Mouse (Mus musculus): Measurements from ENCODE around the gene Xkr8.
A peak's percentile ranks its signal among the peaks of the same experiment; 100 is the strongest.
"Not testable (repeated sequence)": the region's sequence is repeated elsewhere in the genome, so short reads cannot be mapped to it uniquely, and the experiment has no call there.

Gene Xkr8

DNA sequence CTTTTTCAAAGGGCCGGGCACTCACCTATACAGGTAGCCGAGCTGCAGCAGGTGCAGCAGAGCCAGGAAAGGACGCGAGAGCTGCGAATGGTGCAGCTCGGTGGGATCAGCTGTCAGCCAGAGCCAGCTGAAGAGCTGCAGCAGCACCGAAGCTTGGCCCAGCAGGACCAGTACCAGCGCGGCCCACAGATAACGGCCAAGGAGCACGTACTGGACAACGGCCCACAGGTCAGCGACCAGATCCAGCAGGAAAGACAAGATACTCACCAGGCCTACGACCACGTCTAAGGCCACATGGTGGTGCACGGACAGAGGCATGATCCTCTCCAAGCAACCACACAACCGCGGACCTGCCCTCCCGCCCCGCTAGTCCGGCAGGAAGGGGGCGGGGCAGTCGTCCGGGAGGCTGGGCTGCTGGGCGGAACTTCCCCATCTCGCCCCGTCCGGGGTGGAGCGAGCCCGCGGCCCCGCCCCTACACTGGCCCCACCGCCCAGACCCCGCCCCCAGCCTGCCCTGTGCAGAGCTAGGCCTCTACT lies at the start of gene Xkr8:
Gene Xkr8 (minus strand): TSS at position 399 of the 537 bp plus-strand sequence.
- DNase-seq = peak; percentile 94 to 95

DNA sequence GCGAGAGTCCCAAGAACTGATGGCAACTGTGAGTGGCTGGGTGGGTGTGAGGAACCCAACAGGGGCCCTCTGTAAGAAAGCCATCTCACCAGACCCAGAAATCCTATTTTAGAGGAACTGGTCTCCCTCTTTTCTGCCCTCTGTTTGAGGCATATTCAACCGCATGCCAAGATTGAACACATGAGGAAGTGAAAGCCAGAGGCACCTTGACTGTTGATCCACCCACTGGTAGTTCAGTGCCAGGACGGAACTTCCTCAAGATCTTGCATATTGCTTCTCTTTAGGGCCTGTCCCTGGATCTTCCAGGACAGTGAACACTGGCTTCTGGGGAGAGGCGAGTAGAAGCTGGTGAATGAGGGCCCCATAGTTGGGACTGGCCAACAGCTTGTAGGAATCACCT lies 47.9 kb upstream of the Xkr8 start:
- peak; percentile 64 to 69 for DNase-seq

DNA sequence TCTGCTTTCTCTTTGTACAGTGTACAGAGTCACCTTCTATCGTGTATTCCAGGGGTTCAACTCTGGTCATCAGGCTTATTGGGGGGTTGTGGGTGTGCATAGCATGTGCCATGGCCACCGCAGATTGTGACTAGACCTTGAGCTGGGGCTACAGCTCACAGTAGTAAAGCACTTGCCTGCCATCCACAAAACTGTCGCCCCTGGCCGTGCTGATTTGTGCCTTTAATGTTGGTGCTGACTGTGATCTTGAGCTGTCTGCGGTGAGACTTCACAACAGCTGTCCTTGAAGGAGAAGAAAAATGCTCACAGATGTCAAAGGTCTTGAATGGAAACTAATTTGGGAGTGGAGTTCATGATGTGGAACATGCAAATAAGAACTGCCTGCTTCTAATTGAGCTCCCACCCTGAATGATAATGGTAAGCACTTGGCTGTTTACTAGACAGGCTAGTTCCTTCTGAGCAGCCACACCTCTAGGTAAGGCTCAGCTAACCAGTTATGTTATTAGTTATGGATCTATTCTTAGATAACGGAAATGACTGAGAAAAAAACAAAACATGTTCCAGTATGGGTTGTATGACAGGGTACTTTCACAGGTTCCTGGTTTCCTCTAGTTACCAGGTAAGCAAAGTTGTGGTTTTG lies 46.3 kb upstream of the Xkr8 start:
- peak; percentile 38 to 41 for DNase-seq

DNA sequence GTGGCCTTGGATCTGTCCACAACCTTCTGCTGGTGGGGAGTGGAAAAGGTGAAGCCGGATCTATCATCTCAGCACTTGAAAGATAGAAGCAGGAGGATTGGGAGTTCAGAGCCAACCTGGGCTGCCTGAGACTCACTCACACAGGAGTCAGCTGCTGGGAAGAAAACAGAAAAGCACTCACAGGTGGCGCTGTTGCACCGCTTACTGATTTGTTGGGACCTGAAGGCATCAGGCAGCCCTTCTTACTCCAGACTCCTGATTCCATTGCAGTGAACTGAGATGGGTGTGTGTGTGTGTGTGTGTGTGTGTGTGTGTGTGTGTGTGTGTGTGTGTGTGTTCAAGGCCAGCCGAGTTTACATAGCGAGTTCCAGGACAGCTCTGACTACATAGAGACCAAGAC lies 44.4 kb upstream of the Xkr8 start:
- peak; percentile 86 for DNase-seq

DNA sequence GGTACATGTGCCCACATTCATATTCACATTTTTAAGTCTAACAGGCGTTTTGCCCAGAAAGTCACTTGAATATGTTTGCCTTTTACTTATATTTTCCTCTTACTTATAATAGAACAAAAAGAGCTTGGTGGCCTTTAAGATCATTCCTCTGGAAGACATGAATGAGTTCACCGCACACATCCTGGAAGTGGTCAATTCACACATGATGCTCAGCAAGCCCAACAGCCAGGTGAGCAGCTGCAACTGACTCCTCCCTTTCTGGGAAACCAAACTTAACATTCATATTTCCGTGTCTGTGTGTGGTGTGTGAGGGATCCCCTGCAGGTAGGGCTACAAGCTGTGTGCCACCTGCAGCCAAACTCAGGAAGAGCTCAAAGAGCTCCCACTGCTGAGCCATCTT lies 42.6 kb upstream of the Xkr8 start:
- no peak for DNase-seq

DNA sequence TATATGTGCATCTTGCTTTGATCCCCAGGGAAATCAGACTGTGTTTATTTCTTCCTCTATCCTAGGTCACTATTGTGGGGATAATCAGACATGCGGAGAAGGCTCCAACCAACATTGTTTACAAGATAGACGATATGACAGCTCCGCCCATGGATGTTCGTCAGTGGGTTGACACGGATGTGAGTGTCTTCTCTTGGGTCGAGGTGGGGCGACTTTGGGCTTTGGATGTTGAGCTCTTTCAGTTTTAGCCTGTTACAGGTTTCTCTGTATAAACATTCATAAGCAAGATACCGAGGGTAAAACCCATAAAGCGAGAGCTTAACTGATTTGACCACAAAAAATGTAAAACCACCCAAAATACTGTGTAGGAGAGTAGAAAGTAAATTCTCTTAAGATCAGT lies 39.4 kb upstream of the Xkr8 start:
- DNase-seq = no peak

DNA sequence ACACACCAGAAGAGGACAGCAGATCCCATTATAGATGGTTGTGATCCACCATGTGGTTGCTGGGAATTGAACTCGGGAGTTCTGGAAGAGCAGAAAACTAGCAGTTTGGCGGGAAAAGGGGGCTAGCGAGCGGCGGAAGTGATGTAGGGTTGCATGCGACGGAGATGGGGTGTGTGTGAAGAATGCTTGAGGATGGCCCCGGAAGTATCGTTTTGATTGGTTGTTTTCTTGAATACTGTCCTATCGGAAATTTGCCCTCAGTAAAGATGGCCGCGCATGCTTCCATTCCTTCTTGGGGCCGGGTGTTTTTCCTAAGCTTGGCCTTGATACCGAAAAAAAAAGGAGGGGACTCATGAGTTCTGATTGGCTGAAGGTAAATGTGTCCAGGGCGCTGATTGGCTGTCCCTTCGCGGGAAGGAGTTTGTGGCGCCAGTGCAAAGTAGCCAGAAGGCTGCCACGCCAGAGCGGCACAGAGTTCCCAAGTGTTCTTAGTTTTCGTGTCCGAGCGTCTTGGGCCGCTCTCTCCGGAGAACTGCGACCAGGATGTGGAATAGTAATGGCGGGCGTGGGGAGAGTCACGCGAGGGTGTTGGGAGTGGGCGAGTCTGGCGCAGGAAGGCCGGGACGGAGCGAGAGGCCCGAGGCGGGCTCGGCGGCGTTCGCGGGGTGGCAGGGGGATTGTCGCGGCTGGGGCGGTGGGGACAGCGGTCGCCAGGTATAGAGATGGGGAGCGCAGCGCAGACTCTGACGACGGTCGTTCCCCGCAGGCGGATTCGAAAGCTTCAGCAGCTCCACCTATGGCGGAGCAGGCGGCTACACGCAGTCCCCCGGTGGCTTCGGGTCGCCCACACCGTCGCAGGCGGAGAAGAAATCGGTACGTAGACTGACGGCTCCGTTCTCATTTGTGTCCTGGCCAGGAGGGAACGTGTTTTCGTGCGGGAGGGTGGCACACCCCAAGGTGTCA lies 35.8 kb upstream of the Xkr8 start, which contains the start of gene Rpa2:
Gene Rpa2 (plus strand): TSS at position 419 of the 963 bp plus-strand sequence.
- DNase-seq = peak; percentile 93 to 95

DNA sequence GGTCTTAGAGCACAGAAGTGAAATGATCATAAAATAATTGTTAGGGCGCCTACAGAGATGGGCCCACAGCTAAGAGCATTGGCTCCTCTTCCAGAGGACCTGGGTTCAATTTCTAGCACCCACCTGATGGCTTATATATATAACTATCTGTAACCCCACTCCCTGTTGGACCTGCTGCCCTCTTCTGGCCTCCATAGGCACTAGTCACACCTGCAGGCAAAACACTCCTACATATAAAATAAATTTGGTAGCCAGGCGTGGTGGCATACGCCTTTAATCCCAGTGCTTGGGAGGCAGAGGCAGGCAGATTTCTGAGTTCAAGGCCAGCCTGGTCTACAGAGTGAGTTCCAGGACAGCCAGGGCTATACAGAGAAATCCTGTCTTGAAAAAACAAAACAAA lies 30.8 kb upstream of the Xkr8 start:
- not testable (repeated sequence) for DNase-seq

DNA sequence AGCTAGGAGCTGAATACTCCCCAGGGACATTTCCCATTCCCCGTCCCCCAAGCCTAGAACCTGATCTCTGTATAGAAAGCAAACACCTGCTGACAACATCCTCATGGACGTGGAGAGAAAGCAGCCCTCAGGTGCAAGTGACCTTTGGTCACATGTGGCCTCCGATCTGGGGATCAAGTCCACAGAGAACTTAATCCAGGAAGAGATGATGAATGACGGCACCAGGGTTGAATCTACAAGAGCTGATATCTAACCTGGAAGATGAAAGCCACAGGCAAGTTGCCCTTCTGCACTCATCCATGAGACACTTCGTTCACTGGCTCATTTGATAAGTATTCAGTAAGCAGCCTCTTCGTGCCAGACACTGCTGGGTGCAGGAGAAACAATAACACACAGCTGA lies 30.3 kb upstream of the Xkr8 start:
- DNase-seq = no peak

DNA sequence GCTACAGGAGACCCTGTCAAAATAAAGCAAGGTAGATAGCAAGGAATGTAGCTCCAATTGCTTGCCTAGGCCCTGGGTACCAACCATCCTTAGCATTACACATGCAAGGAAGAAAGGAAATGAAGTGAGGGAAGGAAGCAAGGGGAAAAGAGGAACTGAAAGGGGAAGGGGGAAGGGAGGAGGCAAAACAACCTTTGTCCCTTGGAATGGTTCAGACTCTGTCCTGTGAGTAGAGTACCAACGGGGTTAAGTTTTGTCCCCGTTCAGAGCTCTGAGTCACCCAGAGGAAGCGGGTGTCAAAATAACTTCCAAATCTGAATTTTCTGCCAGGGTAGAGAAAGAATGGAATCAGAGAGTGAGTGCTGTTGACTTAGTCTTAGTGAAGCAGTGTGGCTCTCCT lies 27.9 kb upstream of the Xkr8 start:
- peak in 1 of 2 experiments; percentile 8 for DNase-seq

DNA sequence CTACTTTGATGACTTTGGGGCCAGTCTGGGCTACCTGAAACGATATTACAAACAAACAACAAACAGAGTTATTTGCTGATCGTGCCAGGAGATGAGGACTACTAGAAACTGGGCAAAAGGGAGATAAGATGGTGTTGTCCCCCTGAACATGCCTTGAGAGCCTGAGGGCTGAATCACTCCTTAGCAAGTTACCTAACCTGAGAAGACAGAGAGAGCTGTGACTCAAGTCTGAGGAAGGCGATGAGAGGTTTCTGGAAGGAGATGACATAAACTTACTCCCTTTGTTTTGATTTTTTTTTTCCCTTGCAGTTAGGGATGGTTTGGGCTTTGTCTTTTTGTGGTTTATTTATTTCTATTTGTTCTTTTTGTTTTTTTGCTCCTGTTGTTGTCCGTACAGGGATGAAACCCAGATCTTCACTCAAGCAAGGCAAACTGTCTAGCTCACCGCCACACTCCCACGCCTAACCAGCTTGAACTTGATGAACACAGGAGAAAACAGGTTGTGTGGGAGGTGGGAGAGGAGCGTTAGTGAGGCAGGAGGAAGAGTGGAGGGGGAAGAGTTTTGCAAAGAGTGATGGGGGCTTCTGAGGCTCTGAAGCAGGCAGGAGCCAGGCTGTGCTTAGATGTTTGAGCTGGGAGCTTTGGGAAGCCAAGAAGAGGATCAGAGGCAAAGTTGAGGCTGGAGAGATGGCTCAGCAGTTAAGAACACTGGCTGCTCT lies 25.4 kb upstream of the Xkr8 start:
- DNase-seq = no peak

DNA sequence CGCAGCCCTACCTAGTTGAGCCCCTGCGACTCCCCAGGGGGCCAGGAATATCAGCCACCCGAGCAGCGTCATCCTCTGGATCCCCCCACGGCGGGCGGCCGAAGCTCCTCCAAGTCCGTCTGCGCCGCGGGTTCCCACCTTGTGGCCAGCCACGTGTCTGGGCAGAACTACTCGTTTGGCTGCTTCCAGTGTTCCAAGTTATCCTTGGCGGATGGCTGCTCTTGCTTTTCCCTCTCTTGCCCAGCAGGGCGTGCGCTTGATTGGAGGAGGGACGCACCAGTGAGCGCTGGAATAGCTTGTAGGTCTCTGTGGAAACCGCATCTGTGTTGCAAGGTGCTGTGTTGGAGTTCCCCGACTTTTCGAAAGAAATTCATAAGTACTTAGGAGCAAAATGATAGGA lies 24.6 kb upstream of the Xkr8 start, which contains the start of gene Smpdl3b:
Gene Smpdl3b (minus strand): TSS at position 279 of the 400 bp plus-strand sequence.
- DNase-seq = peak; percentile 35 to 38

DNA sequence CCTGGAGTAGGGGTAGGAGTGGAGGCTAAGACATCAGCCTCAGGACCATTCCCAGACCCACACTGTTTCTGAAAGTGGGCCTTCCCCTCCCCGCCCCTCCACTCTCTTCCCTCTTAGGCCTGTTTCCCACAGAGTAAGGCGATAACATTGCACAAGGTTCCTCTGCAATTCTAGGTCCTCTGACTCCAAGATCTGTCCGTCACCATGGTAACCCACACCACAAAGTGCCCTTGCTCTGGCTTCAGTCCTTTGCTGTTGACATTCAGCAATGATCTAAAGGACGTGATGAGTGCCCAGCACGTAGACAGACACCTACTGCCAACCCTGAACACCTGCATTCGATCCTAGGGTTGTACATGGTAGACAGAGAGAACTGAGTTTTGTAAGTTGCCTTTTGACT lies 20.6 kb upstream of the Xkr8 start:
- no peak for DNase-seq

DNA sequence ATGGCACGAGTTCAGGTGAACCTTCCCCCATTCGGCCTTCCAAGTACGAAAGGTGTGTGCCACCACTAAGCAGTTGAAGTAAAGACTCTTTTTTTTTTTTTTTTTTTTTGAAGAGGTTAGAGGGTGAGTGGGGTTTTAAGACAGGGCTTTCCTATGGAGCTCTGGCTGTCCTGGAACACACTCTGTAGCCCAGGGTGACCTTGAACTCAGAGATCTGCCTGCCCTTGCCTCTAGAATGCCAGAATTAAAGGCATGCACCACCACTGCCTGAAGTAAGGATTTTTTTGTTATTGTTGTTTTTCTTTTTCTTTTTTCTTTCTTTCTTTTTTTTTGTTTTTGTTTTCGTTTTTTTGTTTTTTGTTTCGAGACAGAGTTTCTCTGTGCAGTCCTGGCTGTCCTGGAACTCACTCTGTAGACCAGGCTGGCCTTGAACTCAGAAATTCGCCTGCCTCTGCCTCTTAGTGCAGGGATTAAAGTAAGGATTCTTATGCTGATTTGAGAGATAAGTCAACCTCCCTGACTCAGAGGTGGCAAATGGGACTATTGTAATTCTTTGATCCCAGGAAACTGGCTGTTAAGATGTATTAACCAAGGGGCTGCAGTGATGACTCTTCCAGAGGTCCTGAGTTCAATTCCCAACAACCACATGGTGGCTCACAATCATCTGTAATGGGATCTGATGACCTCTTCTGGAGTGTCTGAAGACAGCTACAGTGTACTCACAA lies 17.1 kb upstream of the Xkr8 start:
- no peak for DNase-seq

DNA sequence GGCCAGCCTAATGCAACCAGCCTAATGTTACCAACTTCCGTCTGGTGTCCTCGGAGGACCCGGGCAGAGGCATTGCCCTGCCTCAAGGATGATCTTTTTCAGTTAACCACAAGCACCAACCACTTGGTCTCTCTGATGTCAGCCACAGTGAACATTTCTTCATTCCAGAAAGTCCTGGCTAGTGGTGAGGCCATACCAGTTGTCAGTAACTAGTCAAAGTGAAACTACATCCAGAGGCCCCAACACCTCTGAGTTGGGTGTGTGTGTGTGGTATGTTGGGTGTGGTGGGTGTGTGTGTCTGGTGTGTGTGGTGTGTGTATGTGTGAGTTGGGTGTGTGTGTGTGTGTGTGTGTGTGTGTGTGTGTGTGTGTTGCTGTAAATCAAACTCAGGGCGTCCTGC lies 16.4 kb upstream of the Xkr8 start:
- DNase-seq = no peak

DNA sequence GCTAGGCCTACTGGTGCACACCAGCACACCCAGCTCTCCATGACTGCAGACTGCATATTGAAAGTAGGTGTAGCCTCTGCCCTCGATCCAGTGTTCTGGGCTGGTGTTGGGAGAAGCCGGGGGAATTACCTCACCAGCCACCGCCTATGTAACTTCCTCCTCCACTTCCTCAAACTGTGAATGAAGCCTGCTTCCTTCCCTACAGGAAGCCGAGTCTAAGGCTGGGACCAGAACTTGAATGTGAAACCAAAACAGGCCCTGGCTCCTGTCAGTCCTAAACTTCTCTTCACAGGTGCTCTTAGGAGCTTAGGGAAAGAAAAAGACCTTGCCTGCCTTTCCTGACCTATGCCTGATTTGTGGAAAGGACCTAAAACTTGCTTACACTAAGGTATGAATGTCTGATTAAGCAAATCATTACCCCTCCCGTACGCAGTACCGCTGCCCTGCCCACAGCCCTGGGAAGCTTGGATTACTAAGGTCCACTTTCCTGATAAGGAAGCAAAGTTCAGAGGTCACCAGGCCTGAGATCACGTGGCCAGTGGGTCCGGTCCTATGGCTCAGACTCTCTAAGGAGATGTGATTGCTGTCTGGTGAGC lies 15.4 kb upstream of the Xkr8 start:
- peak; percentile 63 to 64 for DNase-seq

DNA sequence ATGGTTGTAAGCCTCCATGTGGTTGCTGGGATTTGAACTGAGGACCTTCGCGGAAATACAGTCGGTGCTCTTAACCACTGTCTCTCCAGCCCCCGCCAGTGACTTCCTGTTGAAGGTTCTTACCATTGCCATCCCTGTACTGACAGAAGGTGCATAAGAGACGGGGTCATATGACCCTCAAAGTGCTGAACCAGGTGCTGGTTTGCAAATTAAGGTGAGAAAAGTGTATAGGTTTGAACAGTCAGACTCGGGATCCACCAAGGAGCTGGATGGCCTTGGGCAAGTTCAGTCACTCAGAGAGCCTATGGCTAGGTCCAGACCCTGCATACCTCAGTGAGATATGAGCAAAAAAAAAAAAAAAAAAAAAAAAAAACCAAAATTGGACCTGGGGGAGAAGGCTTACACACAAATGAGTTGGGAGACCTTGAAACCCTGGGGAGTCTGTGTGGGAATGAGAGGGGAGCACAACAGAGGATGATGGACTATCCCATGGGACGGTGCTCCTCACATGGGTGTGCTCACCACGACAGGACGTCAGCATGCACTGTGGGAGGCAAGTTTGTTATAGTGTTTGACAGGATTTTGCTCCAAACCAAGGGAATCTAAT lies 14.7 kb upstream of the Xkr8 start:
- DNase-seq = no peak

DNA sequence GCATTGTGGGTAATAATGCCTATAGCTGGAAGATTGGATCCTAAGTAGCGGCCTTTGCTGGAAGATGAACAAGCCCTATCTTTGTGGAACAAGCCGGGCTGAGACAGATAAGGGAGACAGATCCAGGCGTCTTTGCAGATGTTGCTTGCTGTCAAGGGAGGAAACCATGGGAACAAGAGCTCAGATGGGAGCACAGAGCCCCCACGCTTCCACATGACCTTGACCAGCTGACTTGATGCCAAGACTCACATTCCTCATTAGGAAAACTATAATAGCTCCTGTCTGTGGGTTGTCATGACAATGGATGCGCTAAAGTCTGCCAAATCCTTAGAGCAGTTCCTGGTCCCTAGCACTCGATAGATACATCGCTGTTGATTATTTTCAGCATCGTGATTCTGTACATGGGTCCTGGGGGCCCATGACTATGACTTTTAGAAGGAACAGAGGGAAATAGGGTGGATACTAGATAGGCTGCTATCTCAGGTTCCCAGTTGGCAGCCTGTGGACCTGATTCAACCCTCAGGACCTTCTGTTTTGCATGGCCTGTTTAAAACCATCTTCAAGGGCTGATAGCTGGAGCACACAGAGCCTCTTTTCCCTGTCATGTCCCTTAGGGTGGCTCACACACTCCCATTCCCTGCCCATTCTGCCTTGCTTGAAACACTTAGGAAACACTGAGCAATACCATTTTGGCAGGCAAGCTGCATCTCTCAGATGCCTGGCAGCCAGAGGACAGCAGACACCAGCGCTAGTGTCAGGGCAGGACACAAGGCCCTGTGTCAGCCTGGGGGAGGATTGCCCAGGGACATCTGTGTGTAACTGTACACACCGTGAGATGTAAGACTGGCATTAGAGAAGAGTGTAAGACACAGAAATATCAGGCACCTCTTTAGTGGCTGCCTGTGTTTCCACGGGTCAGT lies 11.9 kb upstream of the Xkr8 start:
- DNase-seq = no peak

DNA sequence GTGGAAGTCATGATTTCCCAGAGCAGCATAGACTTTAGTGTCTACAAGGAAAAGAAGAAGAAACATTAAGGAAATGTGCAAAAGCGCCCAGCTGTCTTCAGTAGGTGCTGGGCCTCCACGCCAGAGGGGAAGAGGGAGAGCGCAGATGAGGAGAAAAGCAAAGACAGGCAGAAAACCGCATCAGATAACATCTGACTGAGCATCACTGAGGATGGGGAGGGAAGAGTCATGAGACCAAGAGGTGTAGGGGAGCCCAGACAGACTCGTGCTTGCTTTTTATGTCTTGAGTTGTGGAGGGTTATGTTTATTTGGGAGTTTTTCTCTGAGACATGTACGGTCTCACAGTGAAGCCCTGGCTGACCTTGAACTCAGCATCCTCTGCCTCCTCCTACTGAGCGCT lies 9.1 kb upstream of the Xkr8 start:
- DNase-seq = no peak

DNA sequence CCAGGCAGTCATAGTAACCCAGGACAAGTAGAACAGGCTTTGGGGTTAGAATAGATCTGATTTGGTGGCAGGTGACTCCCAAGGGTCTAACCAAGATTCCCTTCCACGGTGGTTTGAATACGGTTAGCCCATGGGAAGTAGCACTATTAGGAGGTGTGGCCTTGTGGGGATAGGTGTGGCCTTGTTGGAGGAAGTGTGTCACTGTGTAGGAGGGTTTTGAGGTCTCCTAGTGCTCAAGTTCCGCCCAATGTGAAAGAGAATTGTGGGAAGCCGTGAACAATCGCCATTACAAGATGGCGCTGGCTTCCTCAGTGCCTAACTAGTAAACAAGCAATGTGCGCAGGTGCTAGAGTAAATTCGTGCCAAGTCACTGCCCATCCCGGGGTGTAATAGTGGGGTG lies 4.8 kb upstream of the Xkr8 start:
- DNase-seq = not testable (repeated sequence)

Measured in B cell, adult 2 months (primary cell).